Mouse (Mus musculus): ENCODE data around the gene Pgpep1l. TPM values are rescaled to one million over a fixed set of nuclear protein-coding genes. Genes with fewer than 3 reads are reported as not detected.
"Not testable (repeated sequence)": the region's sequence is repeated elsewhere in the genome, so short reads cannot be mapped to it uniquely, and the experiment has no call there.

The Pgpep1l gene
- polyA plus RNA-seq, 1 experiment from 2014 or later: not detected

GRCm38 (mm10) chr7:68283776-68284175, 19.7 kb upstream of the Pgpep1l start:
- no peaks in the 10 kb centered on the region for H3K9me3 ChIP-seq (ENCODE audit: low read length)
- no peak overlapping the region for H3K4me2 ChIP-seq (replicated peaks; ENCODE audit: low read depth, low read length)
- H3K27me3 ChIP-seq (ENCODE audit: insufficient read depth, low read length): no peaks in the 10 kb centered on the region
- no peaks in the 10 kb centered on the region for H3K36me3 ChIP-seq (ENCODE audit: insufficient read depth, low read length)
- no peak for ATAC-seq (ENCODE audit: low FRiP score, low TSS enrichment)
- no peak overlapping the region for H3K4me3 ChIP-seq (ENCODE audit: low read length)
- no peak overlapping the region for H3K27ac ChIP-seq (ENCODE audit: low read length)
- peaks cover 10% of the 10 kb centered on the region for H3K4me1 ChIP-seq (ENCODE audit: insufficient read depth, low read length)
- WGBS: 77% methylated on average over 7 of the region's 7 CpGs
- no peak overlapping the region for H3K9ac ChIP-seq (replicated peaks; ENCODE audit: low read length)

GRCm38 (mm10) chr7:68283133-68283520, 19.1 kb upstream of the Pgpep1l start:
- H3K4me3 ChIP-seq (ENCODE audit: low read length); ATAC-seq (ENCODE audit: low FRiP score, low TSS enrichment); H3K4me2 ChIP-seq (replicated peaks; ENCODE audit: low read depth, low read length); H3K36me3 ChIP-seq (ENCODE audit: insufficient read depth, low read length); H3K4me1 ChIP-seq (ENCODE audit: insufficient read depth, low read length); H3K27ac ChIP-seq (ENCODE audit: low read length); H3K9ac ChIP-seq (replicated peaks; ENCODE audit: low read length); H3K9me3 ChIP-seq (ENCODE audit: low read length); H3K27me3 ChIP-seq (ENCODE audit: insufficient read depth, low read length): not testable (repeated sequence)
- WGBS: 89% methylated on average over 4 of the region's 4 CpGs

GRCm38 (mm10) chr7:68282304-68283132, 18.5 kb upstream of the Pgpep1l start:
- H3K9ac ChIP-seq (replicated peaks; ENCODE audit: low read length): no peak overlapping the region
- peaks cover 10% of the 10 kb centered on the region for H3K4me1 ChIP-seq (ENCODE audit: insufficient read depth, low read length)
- no peaks in the 10 kb centered on the region for H3K36me3 ChIP-seq (ENCODE audit: insufficient read depth, low read length)
- H3K27ac ChIP-seq (ENCODE audit: low read length): no peak overlapping the region
- H3K4me3 ChIP-seq (ENCODE audit: low read length): no peak overlapping the region
- 67% methylated on average over 22 of the region's 22 CpGs for WGBS
- no peak overlapping the region for H3K4me2 ChIP-seq (replicated peaks; ENCODE audit: low read depth, low read length)
- no peaks in the 10 kb centered on the region for H3K9me3 ChIP-seq (ENCODE audit: low read length)
- H3K27me3 ChIP-seq (ENCODE audit: insufficient read depth, low read length): no peaks in the 10 kb centered on the region
- ATAC-seq (ENCODE audit: low FRiP score, low TSS enrichment): no peak

- no peak overlapping the region for H3K4me2 ChIP-seq (replicated peaks; ENCODE audit: low read depth, low read length)
- ATAC-seq (ENCODE audit: low FRiP score, low TSS enrichment): no peak
- no peaks in the 10 kb centered on the region for H3K27me3 ChIP-seq (ENCODE audit: insufficient read depth, low read length)
- H3K36me3 ChIP-seq (ENCODE audit: insufficient read depth, low read length): no peaks in the 10 kb centered on the region
- H3K9ac ChIP-seq (replicated peaks; ENCODE audit: low read length): no peak overlapping the region
- H3K4me1 ChIP-seq (ENCODE audit: insufficient read depth, low read length): peaks cover 19% of the 10 kb centered on the region
- no peaks in the 10 kb centered on the region for H3K9me3 ChIP-seq (ENCODE audit: low read length)
- H3K4me3 ChIP-seq (ENCODE audit: low read length): no peak overlapping the region
- H3K27ac ChIP-seq (ENCODE audit: low read length): no peak overlapping the region
- 86% methylated on average over 5 of the region's 5 CpGs for WGBS
Observed at GRCm38 (mm10) chr7:68281341-68281740, 17.3 kb upstream of the Pgpep1l start.

GRCm38 (mm10) chr7:68280352-68280869, 16.4 kb upstream of the Pgpep1l start:
- Histone ChIP-seq H3K27ac (ENCODE audit: low read length) (no peak overlapping the region), H3K9ac (replicated peaks; ENCODE audit: low read length) (no peak overlapping the region), H3K36me3 (ENCODE audit: insufficient read depth, low read length) (no peaks in the 10 kb centered on the region), H3K27me3 (ENCODE audit: insufficient read depth, low read length) (no peaks in the 10 kb centered on the region), H3K9me3 (ENCODE audit: low read length) (no peaks in the 10 kb centered on the region), H3K4me1 (ENCODE audit: insufficient read depth, low read length) (peaks cover 19% of the 10 kb centered on the region), H3K4me2 (replicated peaks; ENCODE audit: low read depth, low read length) (no peak overlapping the region), H3K4me3 (ENCODE audit: low read length) (no peak overlapping the region)
- no peak for ATAC-seq (ENCODE audit: low FRiP score, low TSS enrichment)
- 85% methylated on average over 19 of the region's 19 CpGs for WGBS

GRCm38 (mm10) chr7:68279481-68279880, 15.4 kb upstream of the Pgpep1l start:
- no peak overlapping the region for H3K4me3 ChIP-seq (ENCODE audit: low read length)
- H3K27ac ChIP-seq (ENCODE audit: low read length): no peak overlapping the region
- H3K9me3 ChIP-seq (ENCODE audit: low read length): no peaks in the 10 kb centered on the region
- H3K27me3 ChIP-seq (ENCODE audit: insufficient read depth, low read length): no peaks in the 10 kb centered on the region
- H3K9ac ChIP-seq (replicated peaks; ENCODE audit: low read length): no peak overlapping the region
- H3K36me3 ChIP-seq (ENCODE audit: insufficient read depth, low read length): no peaks in the 10 kb centered on the region
- peaks cover 17% of the 10 kb centered on the region for H3K4me1 ChIP-seq (ENCODE audit: insufficient read depth, low read length)
- no peak for ATAC-seq (ENCODE audit: low FRiP score, low TSS enrichment)
- WGBS: 90% methylated on average over 7 of the region's 7 CpGs
- H3K4me2 ChIP-seq (replicated peaks; ENCODE audit: low read depth, low read length): no peak overlapping the region

GRCm38 (mm10) chr7:68278908-68279307, 14.9 kb upstream of the Pgpep1l start:
- H3K27ac ChIP-seq (ENCODE audit: low read length): no peak overlapping the region
- no peak overlapping the region for H3K4me2 ChIP-seq (replicated peaks; ENCODE audit: low read depth, low read length)
- H3K9me3 ChIP-seq (ENCODE audit: low read length): no peaks in the 10 kb centered on the region
- peaks cover 17% of the 10 kb centered on the region for H3K4me1 ChIP-seq (ENCODE audit: insufficient read depth, low read length)
- H3K27me3 ChIP-seq (ENCODE audit: insufficient read depth, low read length): no peaks in the 10 kb centered on the region
- no peaks in the 10 kb centered on the region for H3K36me3 ChIP-seq (ENCODE audit: insufficient read depth, low read length)
- H3K9ac ChIP-seq (replicated peaks; ENCODE audit: low read length): no peak overlapping the region
- no peak for ATAC-seq (ENCODE audit: low FRiP score, low TSS enrichment)
- H3K4me3 ChIP-seq (ENCODE audit: low read length): no peak overlapping the region
- WGBS: 70% methylated on average over 6 of the region's 6 CpGs

- Histone ChIP-seq H3K9me3 (ENCODE audit: low read length) (no peaks in the 10 kb centered on the region), H3K4me3 (ENCODE audit: low read length) (no peak overlapping the region), H3K4me1 (ENCODE audit: insufficient read depth, low read length) (peaks cover 17% of the 10 kb centered on the region), H3K4me2 (replicated peaks; ENCODE audit: low read depth, low read length) (no peak overlapping the region), H3K36me3 (ENCODE audit: insufficient read depth, low read length) (no peaks in the 10 kb centered on the region), H3K27me3 (ENCODE audit: insufficient read depth, low read length) (no peaks in the 10 kb centered on the region), H3K27ac (ENCODE audit: low read length) (no peak overlapping the region), H3K9ac (replicated peaks; ENCODE audit: low read length) (no peak overlapping the region)
- ATAC-seq (ENCODE audit: low FRiP score, low TSS enrichment): no peak
- 96% methylated on average over 6 of the region's 6 CpGs for WGBS
Observed at GRCm38 (mm10) chr7:68278385-68278784, 14.4 kb upstream of the Pgpep1l start.

GRCm38 (mm10) chr7:68277897-68278270, 13.9 kb upstream of the Pgpep1l start:
- WGBS: 69% methylated on average over 4 of the region's 4 CpGs
- no peak overlapping the region for H3K4me2 ChIP-seq (replicated peaks; ENCODE audit: low read depth, low read length)
- no peaks in the 10 kb centered on the region for H3K36me3 ChIP-seq (ENCODE audit: insufficient read depth, low read length)
- H3K9ac ChIP-seq (replicated peaks; ENCODE audit: low read length): no peak overlapping the region
- H3K27me3 ChIP-seq (ENCODE audit: insufficient read depth, low read length): no peaks in the 10 kb centered on the region
- H3K9me3 ChIP-seq (ENCODE audit: low read length): no peaks in the 10 kb centered on the region
- H3K27ac ChIP-seq (ENCODE audit: low read length): no peak overlapping the region
- peaks cover 17% of the 10 kb centered on the region for H3K4me1 ChIP-seq (ENCODE audit: insufficient read depth, low read length)
- H3K4me3 ChIP-seq (ENCODE audit: low read length): no peak overlapping the region
- no peak for ATAC-seq (ENCODE audit: low FRiP score, low TSS enrichment)
